Mouse (Mus musculus): ENCODE data around the gene Prr7. TPM values are rescaled to one million over a fixed set of nuclear protein-coding genes. Genes with fewer than 3 reads are reported as not detected.

The Prr7 gene
- polyA plus RNA-seq, 2 experiments: 0.32 TPM; not detected in 1

DNA sequence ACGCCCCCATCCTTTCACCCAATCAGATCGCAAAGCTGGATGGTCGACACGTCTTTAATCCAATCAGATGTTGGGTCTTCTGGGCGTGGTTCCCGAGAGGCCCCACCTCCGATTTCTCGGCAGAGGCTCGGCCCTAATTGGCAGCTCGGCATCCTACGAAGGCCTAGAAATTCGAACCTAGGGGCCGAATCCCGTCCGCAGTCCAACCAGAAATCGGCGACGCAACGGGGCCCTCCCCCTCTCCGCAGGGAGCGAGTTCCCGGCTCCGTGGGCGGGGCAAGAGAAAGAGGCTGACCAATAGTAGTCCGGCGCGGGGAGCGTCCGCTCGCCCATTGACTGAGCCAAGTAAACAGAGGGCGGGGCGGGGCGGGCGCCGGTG, 19.1 kb upstream of the Prr7 start, which contains the start of gene Grk6:
TSS of gene Grk6 (plus strand) at position 136 of the 379 bp plus-strand sequence.
- peaks cover 25 to 43% of the 10 kb centered on the region in 2 experiments for H3K4me1 ChIP-seq (replicated peaks; ENCODE audit: control insufficient read depth in 2 of 2, insufficient read depth in 2 of 2, low read length in 1 of 2)
- H3K9me3 ChIP-seq (ENCODE audit: control insufficient read depth, low read length): no peaks in the 10 kb centered on the region
- ATAC-seq (ENCODE audit: insufficient read depth): peak; percentile 89

DNA sequence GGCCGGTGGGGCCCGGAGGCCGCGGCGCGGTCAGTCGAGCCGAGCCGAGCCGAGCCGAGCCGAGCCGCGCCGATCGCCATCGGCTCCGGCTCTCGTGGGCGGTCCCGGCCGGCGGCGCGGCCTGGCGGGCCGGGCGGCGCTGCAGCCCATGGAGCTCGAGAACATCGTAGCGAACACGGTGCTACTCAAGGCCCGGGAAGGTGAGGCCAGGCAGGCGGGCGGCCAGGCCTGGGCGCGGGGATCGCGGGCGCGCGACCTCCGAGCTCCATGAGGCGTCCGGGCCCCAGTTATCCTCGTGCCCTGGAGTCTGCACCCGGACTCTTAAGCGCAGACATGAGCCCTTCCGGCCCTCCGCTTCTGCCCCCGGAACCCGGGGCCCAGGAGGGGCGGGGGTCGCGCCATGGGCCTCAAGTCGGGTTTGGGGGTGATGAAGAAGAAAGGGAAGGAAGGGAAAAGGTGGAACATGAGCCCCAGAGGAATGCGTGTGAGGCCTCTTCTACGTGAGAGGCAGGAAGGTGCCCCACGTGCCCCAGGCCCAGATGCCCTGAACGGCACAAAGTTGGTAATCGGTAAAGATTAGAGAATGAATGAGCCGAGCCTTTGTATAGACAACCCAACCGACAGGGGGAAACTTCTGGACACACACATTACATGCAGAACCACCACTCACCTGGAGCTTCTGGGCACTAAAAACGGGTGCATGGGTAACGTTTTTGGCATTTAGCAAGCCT, 18.5 kb upstream of the Prr7 start:
- Histone ChIP-seq H3K4me1 (replicated peaks; ENCODE audit: control insufficient read depth in 2 of 2, insufficient read depth in 2 of 2, low read length in 1 of 2) (peaks cover 25 to 43% of the 10 kb centered on the region in 2 experiments), H3K4me3 (ENCODE audit: insufficient read depth in 1 of 2, low read depth in 2 of 2, low read length in 2 of 2) (peak overlapping the region; percentile 79 to 86), H3K27me3 (ENCODE audit: control insufficient read depth, insufficient read depth, low read length) (no peaks in the 10 kb centered on the region), H3K9ac (replicated peaks) (peak overlapping the region; percentile 96), H3K4me2 (ENCODE audit: low read depth) (peak overlapping the region; percentile 85), H3K36me3 (replicated peaks; ENCODE audit: control insufficient read depth, insufficient read depth, low read depth) (peaks cover 10% of the 10 kb centered on the region), H3K27ac (peak overlapping the region; percentile 90), H3K9me3 (ENCODE audit: control insufficient read depth, low read length) (no peaks in the 10 kb centered on the region)
- TF ChIP-seq CTCF (IDR thresholded peaks at IDR 0.05; ENCODE audit: low read depth): no peak; the same call in 1 of the 2 replicates
- no peak for TF ChIP-seq EP300 (IDR thresholded peaks at IDR 0.05; ENCODE audit: low read depth)
- no peak for ATAC-seq (ENCODE audit: insufficient read depth)
- DNase-seq (ENCODE audit: low read depth in 3 of 3, low spot score in 3 of 3): peak in 1 of 3 experiments; percentile 41
- WGBS (ENCODE audit: insufficient replicate concordance): under 1% methylated on average over 46 of the region's 66 CpGs

More for the DNA sequence above, 19.1 kb upstream of the Prr7 start, which contains the start of gene Grk6:
- TF ChIP-seq CTCF (IDR thresholded peaks at IDR 0.05; ENCODE audit: low read depth) (no peak), EP300 (IDR thresholded peaks at IDR 0.05; ENCODE audit: low read depth) (no peak)
- H3K27me3 ChIP-seq (ENCODE audit: control insufficient read depth, insufficient read depth, low read length): no peaks in the 10 kb centered on the region
- under 1% methylated on average over 35 of the region's 35 CpGs for WGBS (ENCODE audit: insufficient replicate concordance)
- H3K9ac ChIP-seq (replicated peaks): peak within 1 kb of the TSS; percentile 96
- H3K27ac ChIP-seq: peak within 1 kb of the TSS; percentile 90
- peak within 1 kb of the TSS; percentile 79 to 86 for H3K4me3 ChIP-seq (ENCODE audit: insufficient read depth in 1 of 2, low read depth in 2 of 2, low read length in 2 of 2)
- DNase-seq (ENCODE audit: low read depth in 3 of 3, low spot score in 3 of 3): peak; percentile 97 to 99 (median 98)
- H3K4me2 ChIP-seq (ENCODE audit: low read depth): peak within 1 kb of the TSS; percentile 85
- H3K36me3 ChIP-seq (replicated peaks; ENCODE audit: control insufficient read depth, insufficient read depth, low read depth): peaks cover 4% of the 10 kb centered on the region

DNA sequence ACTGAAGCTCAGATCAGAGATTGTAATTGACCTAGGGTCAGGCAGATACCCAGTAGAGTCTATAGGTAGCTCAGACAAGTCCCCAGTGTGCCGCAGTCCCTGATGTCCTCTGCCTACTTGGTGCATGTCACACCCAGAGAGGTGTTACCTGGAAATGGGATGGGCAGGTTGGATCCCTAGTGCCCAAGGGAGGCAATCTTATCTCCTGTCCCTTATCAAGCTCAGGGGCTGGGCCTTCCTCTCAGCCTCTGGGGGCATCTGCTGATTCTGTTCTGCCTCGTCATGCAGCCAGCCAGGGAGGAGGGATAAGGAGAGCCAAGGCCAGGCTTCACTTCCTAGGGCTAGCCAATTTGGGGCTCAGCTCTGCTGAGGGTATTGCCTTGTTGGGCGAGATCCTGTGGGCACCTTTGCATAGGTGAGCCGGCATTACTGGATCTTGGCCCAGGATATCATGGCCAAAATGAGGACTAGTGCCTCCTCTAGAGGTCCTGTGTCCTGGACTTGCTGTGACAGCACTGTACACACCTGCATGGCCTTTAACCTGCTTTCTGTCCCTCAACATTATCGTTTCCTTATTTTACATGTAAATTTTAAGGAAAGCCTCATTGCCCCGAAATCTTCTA, 17.5 kb upstream of the Prr7 start:
- Histone ChIP-seq H3K4me3 (ENCODE audit: insufficient read depth in 1 of 2, low read depth in 2 of 2, low read length in 2 of 2) (peak overlapping the region; percentile 79 to 86), H3K4me2 (ENCODE audit: low read depth) (peak overlapping the region; percentile 85), H3K9ac (replicated peaks) (peak overlapping the region; percentile 96), H3K27ac (peak overlapping the region; percentile 90), H3K36me3 (replicated peaks; ENCODE audit: control insufficient read depth, insufficient read depth, low read depth) (peaks cover 20% of the 10 kb centered on the region), H3K9me3 (ENCODE audit: control insufficient read depth, low read length) (no peaks in the 10 kb centered on the region), H3K27me3 (ENCODE audit: control insufficient read depth, insufficient read depth, low read length) (no peaks in the 10 kb centered on the region), H3K4me1 (replicated peaks; ENCODE audit: control insufficient read depth in 2 of 2, insufficient read depth in 2 of 2, low read length in 1 of 2) (peaks cover 25 to 43% of the 10 kb centered on the region in 2 experiments)
- TF ChIP-seq CTCF (IDR thresholded peaks at IDR 0.05; ENCODE audit: low read depth): no peak; the same call in 1 of the 2 replicates
- TF ChIP-seq EP300 (IDR thresholded peaks at IDR 0.05; ENCODE audit: low read depth): peak; percentile 53; the same call in 1 of the 2 replicates
- DNase-seq (ENCODE audit: low read depth in 3 of 3, low spot score in 3 of 3) (peak; percentile 76 to 85 (median 77)), ATAC-seq (ENCODE audit: insufficient read depth) (peak; percentile 50)
- 40% methylated on average over 6 of the region's 6 CpGs for WGBS (ENCODE audit: insufficient replicate concordance)

DNA sequence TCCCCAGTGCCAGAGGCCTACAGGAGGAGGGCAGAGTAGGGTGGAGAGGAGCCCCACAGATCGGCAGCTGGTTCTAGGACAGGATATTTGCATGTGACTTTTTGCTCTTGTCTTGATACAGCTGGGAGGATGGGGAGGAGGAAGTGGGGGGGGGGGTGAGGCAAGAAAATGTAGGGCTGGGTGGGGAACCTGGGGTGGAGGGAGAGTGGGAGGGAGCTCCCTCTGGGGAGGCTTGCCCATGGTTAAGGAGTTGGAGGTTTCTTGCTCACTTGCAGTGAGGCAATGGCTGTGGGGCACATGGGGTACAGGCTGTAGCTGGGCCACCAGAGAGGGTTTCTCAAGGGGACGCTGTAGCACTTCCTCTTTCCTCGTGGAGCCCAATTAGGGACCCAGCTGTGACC, 16.5 kb upstream of the Prr7 start:
- no peak for TF ChIP-seq EP300 (IDR thresholded peaks at IDR 0.05; ENCODE audit: low read depth)
- 0% methylated on average over 3 of the region's 3 CpGs for WGBS (ENCODE audit: insufficient replicate concordance)
- H3K27me3 ChIP-seq (ENCODE audit: control insufficient read depth, insufficient read depth, low read length): no peaks in the 10 kb centered on the region
- H3K9ac ChIP-seq (replicated peaks): peak overlapping the region; percentile 96
- H3K27ac ChIP-seq: peak overlapping the region; percentile 90
- peaks cover 25 to 43% of the 10 kb centered on the region in 2 experiments for H3K4me1 ChIP-seq (replicated peaks; ENCODE audit: control insufficient read depth in 2 of 2, insufficient read depth in 2 of 2, low read length in 1 of 2)
- peaks cover 29% of the 10 kb centered on the region for H3K36me3 ChIP-seq (replicated peaks; ENCODE audit: control insufficient read depth, insufficient read depth, low read depth)
- peak overlapping the region; percentile 85 for H3K4me2 ChIP-seq (ENCODE audit: low read depth)
- no peak for ATAC-seq (ENCODE audit: insufficient read depth)
- H3K4me3 ChIP-seq (ENCODE audit: insufficient read depth in 1 of 2, low read depth in 2 of 2, low read length in 2 of 2): peak overlapping the region; percentile 22 to 79
- no peaks in the 10 kb centered on the region for H3K9me3 ChIP-seq (ENCODE audit: control insufficient read depth, low read length)
- no peak for DNase-seq (ENCODE audit: low read depth in 3 of 3, low spot score in 3 of 3)

DNA sequence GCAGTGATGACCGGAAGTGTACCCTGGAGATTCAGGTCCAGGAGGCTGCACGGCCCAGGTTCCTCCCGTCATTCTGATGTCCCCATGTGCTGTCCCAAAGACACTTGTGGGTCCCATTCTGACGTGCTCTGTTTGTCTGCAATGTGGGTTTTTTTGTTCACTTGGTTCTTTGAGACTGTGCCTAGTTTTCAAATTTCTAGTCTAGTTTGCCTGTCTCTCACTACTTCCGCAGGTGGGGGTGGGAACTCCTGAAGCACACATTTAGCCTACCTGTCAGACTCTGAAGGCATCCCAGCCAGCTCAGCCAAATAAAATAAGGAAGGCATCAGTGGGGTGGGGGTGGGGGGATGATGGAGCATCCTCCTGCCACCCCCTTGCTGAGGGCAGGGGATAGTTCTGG, 15.9 kb upstream of the Prr7 start:
- no peak overlapping the region for H3K9ac ChIP-seq (replicated peaks)
- H3K4me2 ChIP-seq (ENCODE audit: low read depth): no peak overlapping the region; the same call in 1 of the 2 replicates
- no peak for TF ChIP-seq CTCF (IDR thresholded peaks at IDR 0.05; ENCODE audit: low read depth)
- TF ChIP-seq EP300 (IDR thresholded peaks at IDR 0.05; ENCODE audit: low read depth): no peak
- H3K36me3 ChIP-seq (replicated peaks; ENCODE audit: control insufficient read depth, insufficient read depth, low read depth): peaks cover 34% of the 10 kb centered on the region
- H3K27ac ChIP-seq: no peak overlapping the region
- H3K4me3 ChIP-seq (ENCODE audit: insufficient read depth in 1 of 2, low read depth in 2 of 2, low read length in 2 of 2): no peak overlapping the region
- no peaks in the 10 kb centered on the region for H3K27me3 ChIP-seq (ENCODE audit: control insufficient read depth, insufficient read depth, low read length)
- peaks cover 25 to 43% of the 10 kb centered on the region in 2 experiments for H3K4me1 ChIP-seq (replicated peaks; ENCODE audit: control insufficient read depth in 2 of 2, insufficient read depth in 2 of 2, low read length in 1 of 2)
- no peak for DNase-seq (ENCODE audit: low read depth in 3 of 3, low spot score in 3 of 3)
- H3K9me3 ChIP-seq (ENCODE audit: control insufficient read depth, low read length): no peaks in the 10 kb centered on the region
- no peak for ATAC-seq (ENCODE audit: insufficient read depth)
- WGBS (ENCODE audit: insufficient replicate concordance): 86% methylated on average over 5 of the region's 5 CpGs
